Mouse (Mus musculus) adrenal gland, adult 2 months (tissue): ENCODE results near the gene Xylb. TPM values are rescaled to one million over a fixed set of nuclear protein-coding genes. Genes with fewer than 3 reads are reported as not detected.
A peak's percentile ranks its signal among the peaks of the same experiment; 100 is the strongest.

Source experiments
- DNase-seq: peaks from one replicate; pipeline ENCODE4 v3.0.0; 2021
- polyA plus RNA-seq: library from polyadenylated mRNA; depleted of rRNA; stranded (reverse); fragments of >200 nt; gene quantifications from 2 replicates; pipeline ENCODE4 v1.2.3, GENCODE M21; 2012; rRNA removed
- total RNA-seq, 2 experiments: library from RNA; stranded (reverse); gene quantifications; 2 replicates each; pipeline ENCODE4 v1.2.3; 2021

Gene Xylb
- total and polyA plus RNA-seq, 3 experiments, result 1.1 to 1.8 (median 1.5) TPM

DNA sequence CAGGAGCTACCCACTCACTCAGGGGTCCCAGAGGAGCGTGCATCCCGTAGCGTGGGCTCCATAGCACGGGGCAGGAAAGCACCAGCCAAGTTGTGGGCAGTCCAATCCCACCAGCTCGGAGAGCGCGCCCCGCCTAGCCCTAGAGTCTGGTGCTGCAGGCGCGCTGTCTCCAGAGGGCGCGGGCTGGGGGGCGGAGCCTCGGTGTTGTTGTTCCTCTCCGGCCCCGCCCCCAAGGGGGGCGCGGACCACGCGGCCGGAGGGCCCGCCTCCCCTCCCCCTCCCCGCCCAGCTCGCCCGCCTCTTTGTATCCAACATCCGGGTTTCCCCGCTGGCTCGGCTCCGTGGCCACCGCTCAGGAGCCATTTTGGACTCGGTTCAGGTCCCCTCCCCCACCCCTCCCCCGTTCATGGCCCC is 44.6 kb downstream of the Xylb start, which contains the start of gene Acvr2b:
TSS of gene Acvr2b (plus strand) at position 318 of the 414 bp plus-strand sequence.
- DNase-seq, result peak; percentile 96

DNA sequence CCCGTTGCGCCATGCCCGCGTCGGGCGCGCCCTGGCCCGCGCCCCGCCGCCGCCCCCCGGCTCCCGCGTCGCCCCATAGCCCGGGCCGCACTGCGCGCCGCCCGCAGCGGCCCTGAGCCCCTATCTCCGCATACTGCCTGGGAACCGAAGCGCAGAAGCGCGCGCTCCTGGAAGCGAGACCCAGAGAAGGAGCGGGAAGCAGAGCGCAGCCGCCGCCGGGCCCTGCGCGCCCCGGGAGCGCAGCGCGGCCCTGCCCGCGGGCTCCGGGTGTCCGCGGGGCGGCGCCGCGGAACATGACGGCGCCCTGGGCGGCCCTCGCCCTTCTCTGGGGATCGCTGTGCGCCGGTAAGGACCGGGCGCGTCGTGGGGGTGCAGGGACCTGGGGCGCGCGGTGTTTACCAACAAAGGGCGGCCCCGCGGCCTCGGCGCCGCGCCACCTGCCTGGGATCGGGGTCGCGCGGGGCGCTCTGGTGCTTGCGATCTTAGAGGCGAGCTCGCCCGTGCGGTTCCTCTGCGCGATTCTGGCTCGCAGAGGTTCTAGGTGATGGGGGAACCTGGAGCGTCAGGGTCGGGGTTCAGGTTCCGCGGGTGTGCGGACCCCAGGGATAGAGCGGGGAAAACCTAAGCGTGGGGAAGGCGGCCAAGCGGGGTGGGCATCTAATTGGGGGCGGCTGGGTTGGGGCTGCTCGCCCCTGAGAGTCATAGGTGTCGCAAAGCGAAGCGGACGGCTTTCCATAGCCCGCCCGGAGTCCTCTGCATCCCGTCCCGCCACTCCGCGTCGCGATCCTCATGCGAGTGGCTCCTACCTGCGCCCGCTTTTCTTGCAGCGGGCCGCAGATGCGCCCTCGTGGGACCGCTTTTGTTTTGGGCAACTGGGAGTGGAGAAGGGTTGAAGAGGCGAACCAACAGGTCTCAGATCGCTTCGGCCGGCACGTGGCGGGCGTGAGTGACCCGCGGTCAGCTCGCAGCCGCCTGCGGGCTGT is 45.4 kb downstream of the Xylb start:
- DNase-seq, result peak; percentile 69

DNA sequence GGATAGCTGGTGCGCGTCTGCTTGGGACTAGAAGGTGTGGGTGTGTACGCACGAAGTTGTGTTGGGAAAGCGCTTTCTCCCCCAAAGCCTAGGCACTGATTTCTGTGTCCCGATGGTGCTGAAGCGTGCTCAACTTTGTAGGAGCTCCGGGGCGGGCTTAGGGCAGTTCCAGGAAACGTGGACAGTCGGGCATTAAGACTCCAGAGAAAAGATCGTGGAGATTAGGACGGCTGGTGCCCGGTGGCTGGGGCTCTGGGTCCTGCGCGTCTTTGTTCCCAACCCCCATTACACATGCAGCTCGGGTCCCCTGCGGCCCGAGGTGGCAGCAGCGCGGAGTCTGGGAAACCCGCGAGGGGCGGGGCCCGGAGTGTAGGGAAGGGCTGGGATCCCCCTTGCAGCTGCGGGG is 46.1 kb downstream of the Xylb start:
- peak; percentile 59 for DNase-seq

DNA sequence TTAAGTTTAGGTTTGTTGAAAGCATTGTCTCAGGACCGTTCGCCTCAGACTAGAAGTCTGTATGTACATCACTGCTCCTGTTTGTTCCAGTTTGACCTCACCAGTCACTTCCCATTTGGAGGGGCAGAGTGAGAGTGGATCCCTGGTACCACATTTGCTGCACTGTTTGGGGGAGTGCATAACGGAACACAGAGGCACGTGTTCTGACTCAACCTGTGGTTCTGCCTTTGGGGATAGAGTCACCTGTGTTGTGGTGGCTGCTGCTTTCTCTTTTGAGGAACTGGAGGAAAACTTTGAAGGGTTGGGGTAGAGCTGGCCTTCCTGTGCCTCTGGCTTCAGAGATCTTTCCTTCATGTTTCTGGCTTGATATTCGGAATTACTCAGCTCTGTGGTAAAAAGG is 46.9 kb downstream of the Xylb start:
- DNase-seq, result no peak

- DNase-seq, result peak; percentile 44
Measured at GRCm38 (mm10) chr9:119407884-119408283, 50.7 kb downstream of the Xylb start.

GRCm38 (mm10) chr9:119408898-119409664 is 51.9 kb downstream of the Xylb start:
- DNase-seq, result no peak

- no peak for DNase-seq
Measured at GRCm38 (mm10) chr9:119409864-119410263, 52.7 kb downstream of the Xylb start.

DNA sequence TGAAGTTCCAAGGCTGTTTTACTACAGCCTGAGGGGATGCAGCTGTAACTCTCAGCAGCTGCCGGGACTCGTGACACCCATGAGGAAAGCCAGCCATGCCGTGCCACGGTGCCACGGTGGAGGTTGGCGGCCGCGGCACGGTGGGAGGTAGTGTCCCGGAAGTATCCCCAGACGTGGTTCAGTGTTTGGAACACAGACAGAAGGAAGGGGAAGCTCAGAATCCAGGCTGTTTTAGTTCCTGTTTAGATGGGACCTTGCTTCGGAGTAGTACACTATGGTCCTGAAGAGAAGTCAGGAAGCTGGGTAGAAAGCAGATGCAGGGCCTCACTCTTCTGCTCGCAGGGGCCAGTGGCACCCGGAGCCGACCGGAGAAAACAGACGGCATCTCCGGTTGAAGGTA is 60.8 kb downstream of the Xylb start:
- DNase-seq, result no peak

- no peak for DNase-seq
Measured at GRCm38 (mm10) chr9:119419852-119420438, 62.8 kb downstream of the Xylb start.

- peak; percentile 53 for DNase-seq
Measured at GRCm38 (mm10) chr9:119425217-119425975, 68.2 kb downstream of the Xylb start.

DNA sequence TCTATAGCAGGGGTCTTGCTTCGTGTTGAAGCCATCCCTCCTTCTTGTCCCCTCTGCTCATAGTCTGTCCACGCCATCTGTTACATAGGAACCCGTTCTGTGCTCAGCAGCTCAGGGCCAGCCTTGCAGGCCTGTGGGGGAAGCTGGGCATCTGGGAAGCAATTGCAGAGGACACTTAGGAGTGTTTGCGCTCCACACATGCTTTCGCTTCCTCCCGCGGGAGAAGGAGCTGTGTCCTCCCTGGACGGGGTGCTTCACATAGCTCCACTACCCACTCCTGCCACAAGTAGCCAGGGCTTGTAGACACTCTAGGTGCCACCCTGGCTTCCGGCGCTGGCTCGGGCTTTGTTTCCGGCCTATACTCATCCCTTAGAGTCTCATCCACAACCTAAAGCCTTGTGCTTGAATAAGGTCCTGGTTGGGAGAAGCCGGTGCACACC is 68.8 kb downstream of the Xylb start:
- DNase-seq, result no peak

DNA sequence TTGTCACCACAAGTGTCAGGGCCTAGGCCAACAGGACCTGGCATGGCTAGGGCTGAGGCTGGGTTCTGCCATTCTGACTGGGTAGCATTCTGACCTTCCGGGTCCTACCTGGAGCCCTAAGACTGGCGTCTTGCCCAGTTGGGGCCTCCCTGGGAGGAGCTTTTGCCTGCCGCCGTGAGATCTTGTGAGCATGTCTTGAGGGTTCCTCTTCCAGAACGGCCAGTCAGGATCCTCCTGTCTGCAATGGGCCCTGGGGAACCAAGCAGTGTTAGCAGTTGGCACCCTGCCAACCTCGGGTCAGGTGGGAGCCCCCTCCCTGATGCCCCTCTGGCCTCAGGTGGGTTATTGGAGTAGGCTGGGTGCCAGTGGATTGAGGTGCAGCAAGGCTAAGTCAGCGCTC is 69.3 kb downstream of the Xylb start:
- no peak for DNase-seq

GRCm38 (mm10) chr9:119430311-119430710 is 73.1 kb downstream of the Xylb start:
- peak; percentile 81 for DNase-seq

- no peak for DNase-seq
Measured at GRCm38 (mm10) chr9:119435855-119436254, 78.7 kb downstream of the Xylb start.

- DNase-seq, result no peak
Measured at GRCm38 (mm10) chr9:119438065-119438464, 80.9 kb downstream of the Xylb start.

GRCm38 (mm10) chr9:119438498-119439000 is 81.4 kb downstream of the Xylb start:
- no peak for DNase-seq

Other genes with a start within 250 kb of the Xylb start
- 10 to 100 TPM in 1 of 2 experiments, 1 to 10 TPM in 1; 9.6 to 15.9 TPM for gene Acaa1b, start 200.3 kb upstream of the Xylb start, total RNA-seq
- gene Acaa1b, start 200.3 kb upstream of the Xylb start, polyA plus RNA-seq, result 30.9 and 48.8 TPM in 2 replicates
- gene Gm47289, start 198.2 kb upstream of the Xylb start, total RNA-seq, result not detected
- gene Gm47289, start 198.2 kb upstream of the Xylb start, polyA plus RNA-seq, result not detected in 2 replicates
- not detected for gene Slc22a13, start 148.3 kb upstream of the Xylb start, total RNA-seq
- 0.06 TPM in 1 of 2 replicates, not detected in the other for gene Slc22a13, start 148.3 kb upstream of the Xylb start, polyA plus RNA-seq
- 10 to 100 TPM; 32.7 to 33.1 TPM for gene Oxsr1, start 35.0 kb upstream of the Xylb start, total RNA-seq
- 7.2 and 8.2 TPM in 2 replicates for gene Oxsr1, start 35.0 kb upstream of the Xylb start, polyA plus RNA-seq
- 100 to 1,000 TPM in 1 of 2 experiments, 10 to 100 TPM in 1; 79.6 to 121 TPM for gene Acaa1a, start 17.7 kb upstream of the Xylb start, total RNA-seq
- 607 and 681 TPM in 2 replicates for gene Acaa1a, start 17.7 kb upstream of the Xylb start, polyA plus RNA-seq
- gene Myd88, start 16.0 kb upstream of the Xylb start, total RNA-seq, result 10 to 100 TPM; 26.9 to 34.5 TPM
- 18.5 and 19.7 TPM in 2 replicates for gene Myd88, start 16.0 kb upstream of the Xylb start, polyA plus RNA-seq
- gene Slc22a14, start 8.2 kb downstream of the Xylb start, total RNA-seq, result under 1 TPM in 1 of 2 experiments, not detected in 1; 0.12 TPM
- not detected in 2 replicates for gene Slc22a14, start 8.2 kb downstream of the Xylb start, polyA plus RNA-seq
- 1 to 10 TPM; 4.4 to 7.9 TPM for gene Acvr2b, start 44.7 kb downstream of the Xylb start, total RNA-seq
- gene Acvr2b, start 44.7 kb downstream of the Xylb start, polyA plus RNA-seq, result 4.7 and 5.9 TPM in 2 replicates
- gene Exog, start 87.6 kb downstream of the Xylb start, total RNA-seq, result 1 to 10 TPM; 3.7 to 4.4 TPM
- gene Exog, start 87.6 kb downstream of the Xylb start, polyA plus RNA-seq, result 1.5 and 1.6 TPM in 2 replicates
- under 1 TPM; 0.06 to 0.10 TPM for gene Scn5a, start 221.6 kb downstream of the Xylb start, total RNA-seq
- gene Scn5a, start 221.6 kb downstream of the Xylb start, polyA plus RNA-seq, result 0.19 and 0.63 TPM in 2 replicates